Mouse (Mus musculus) lung, adult 2 months (tissue): ENCODE data around the gene Dnajb8.
A peak's percentile ranks its signal among the peaks of the same experiment; 100 is the strongest.

Source experiments
- CTCF ChIP-seq: fragments of 200-500 bp; IDR thresholded peaks from 2 replicates; pipeline ENCODE4 v1.5.1; 2011; ENCODE audit warnings: mild to moderate bottlenecking, low read length, control low read depth; ENCODE audit not compliant: insufficient read depth
- POLR2A ChIP-seq: fragments of 200-500 bp; IDR thresholded peaks from 2 replicates; pipeline ENCODE4 v1.6.1; 2011; ENCODE audit warnings: low read depth, mild to moderate bottlenecking, control low read depth, low read length, borderline replicate concordance; ENCODE audit errors: extremely low read depth

DNA sequence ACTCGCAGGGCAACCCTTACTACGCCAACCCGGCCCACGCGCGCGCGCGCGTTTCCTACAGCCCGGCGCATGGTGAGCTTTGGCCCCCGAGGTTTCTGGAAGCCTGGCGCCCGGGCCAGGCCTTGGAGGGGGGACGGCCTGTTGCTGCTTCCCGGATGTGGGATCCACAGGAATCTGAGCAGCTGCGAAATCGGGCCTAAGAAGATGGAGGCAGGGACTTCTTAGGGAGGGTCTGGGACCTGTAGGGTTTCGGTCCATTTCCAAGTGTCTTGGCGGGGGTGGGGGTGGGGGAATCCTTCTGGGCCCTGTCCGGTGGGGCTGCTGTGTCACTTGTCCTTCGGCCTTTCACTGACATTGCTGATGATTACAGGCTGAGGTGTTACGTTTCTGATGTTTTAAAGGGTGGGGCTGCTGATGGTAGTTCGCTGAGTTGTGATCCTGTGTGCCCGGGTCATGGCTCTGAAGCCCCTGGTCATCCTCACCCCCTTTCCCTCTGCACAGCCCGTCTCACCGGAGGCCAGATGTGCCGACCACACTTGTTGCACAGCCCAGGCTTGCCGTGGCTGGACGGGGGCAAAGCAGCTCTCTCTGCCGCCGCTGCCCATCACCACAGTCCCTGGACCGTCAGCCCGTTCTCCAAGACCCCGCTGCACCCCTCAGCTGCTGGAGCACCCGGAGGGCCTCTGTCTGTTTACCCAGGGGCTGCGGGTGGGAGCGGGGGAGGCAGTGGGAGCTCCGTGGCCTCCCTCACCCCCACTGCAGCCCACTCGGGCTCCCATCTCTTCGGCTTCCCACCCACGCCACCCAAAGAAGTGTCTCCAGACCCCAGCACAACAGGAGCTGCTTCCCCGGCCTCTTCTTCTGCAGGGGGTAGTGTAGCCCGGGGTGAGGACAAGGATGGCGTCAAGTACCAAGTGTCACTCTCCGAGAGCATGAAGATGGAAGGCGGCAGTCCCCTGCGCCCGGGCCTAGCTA lies 22.1 kb upstream of the Dnajb8 start:
- TF ChIP-seq CTCF, result no peak
- 0 out of 2 replicates have a peak, but pooled peaks have one; percentile 2 for TF ChIP-seq POLR2A
